15 mouse cellular contexts compared by ENCODE assay signal in the genomic region with DNA sequence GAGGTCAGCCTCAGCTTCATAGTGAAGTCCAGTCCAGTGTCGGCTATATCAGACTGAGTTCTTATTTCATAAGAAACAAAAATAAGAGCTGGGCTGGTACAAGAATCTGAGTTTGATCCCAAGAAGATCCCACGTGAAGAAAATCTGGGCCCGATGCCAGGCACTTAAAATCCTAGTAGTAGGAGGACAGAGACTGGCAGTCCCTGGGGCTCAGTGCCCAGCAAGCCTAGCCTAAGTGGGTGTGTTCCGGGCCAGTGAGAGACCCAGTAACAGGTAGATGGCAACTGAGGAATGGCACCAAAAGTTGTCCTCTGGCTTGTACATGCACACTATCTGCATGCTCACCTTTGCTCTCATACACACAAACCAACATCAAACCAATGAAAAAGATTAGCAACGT. TPM values are rescaled to one million over a fixed set of nuclear protein-coding genes. Genes with fewer than 3 reads are reported as not detected.
DNase-seq lines count a peak whose midpoint lies in the region.
"Had no signal": no experiment of that assay in that cellular context is flagged by ENCODE, and none has a peak within 500 bp of the region (broad histone marks: within the 10 kb centered on the region; RNA-seq: fewer than 3 reads in every experiment).

No protein-coding gene starts in this region.

- H3K9me3 ChIP-seq in heart, embryonic 10.5 days, result no peaks in the 10 kb centered on the region
- H3K9me3 ChIP-seq: forebrain, embryonic 13.5 days; heart, embryonic 12.5 days; limb, embryonic 12.5 days; midbrain, embryonic 10.5 days had no signal

- intact Hi-C loops in left cerebral cortex, postnatal 36 days (cut with DNase I), result no loop called here

- H3K4me1 ChIP-seq in heart, embryonic 10.5 days, result no peaks in the 10 kb centered on the region
- H3K4me1 ChIP-seq: forebrain, embryonic 13.5 days; heart, embryonic 12.5 days; limb, embryonic 12.5 days; midbrain, embryonic 10.5 days had no signal

- no peak overlapping the region for H3K27ac ChIP-seq in heart, embryonic 10.5 days
- H3K27ac ChIP-seq: forebrain, embryonic 13.5 days; limb, embryonic 12.5 days; midbrain, embryonic 10.5 days had no signal

- no peaks in the 10 kb centered on the region for H3K27me3 ChIP-seq in heart, embryonic 10.5 days (ENCODE audit: insufficient read depth, poor library complexity, severe bottlenecking)
- H3K27me3 ChIP-seq: forebrain, embryonic 13.5 days; heart, embryonic 12.5 days; limb, embryonic 12.5 days had no signal

- H3K4me3 ChIP-seq in heart, embryonic 10.5 days, result no peak overlapping the region
- H3K4me3 ChIP-seq: forebrain, embryonic 13.5 days; heart, embryonic 12.5 days; limb, embryonic 12.5 days; midbrain, embryonic 10.5 days had no signal

- peak; percentile 8 for DNase-seq in heart, postnatal 4 days
- no peak for DNase-seq in heart, embryonic 10.5 days (ENCODE audit: low spot score)
- DNase-seq in brain, adult 2 months (ENCODE audit: low read depth, low spot score), result peak; percentile 73
- peak; percentile 66 to 79 for DNase-seq in frontal cortex, postnatal 36 days (ENCODE audit: low spot score in 2 of 2)
- DNase-seq in left cerebral cortex, postnatal 36 days (ENCODE audit: low spot score in 2 of 2), result peak; percentile 57 to 68
- DNase-seq in lung, postnatal 25 days (ENCODE audit: low spot score), result no peak
- no peak for DNase-seq in lung, postnatal 10 days
- no peak for DNase-seq in thymus, postnatal 25 days
- DNase-seq: adrenal gland, adult 8-10 months; cerebellum, adult 11-12 months; lung, adult 2 months had no signal

- 95% methylated on average over 5 of the region's 5 CpGs for WGBS in heart, embryonic 10.5 days

- peaks cover 32% of the 10 kb centered on the region for H3K36me3 ChIP-seq in heart, embryonic 10.5 days

RNA-seq across cellular contexts. Expression of a gene that starts 22.9 kb away (rescaled TPM):
- 10 to 100 TPM; 30.6 to 30.7 TPM for total RNA-seq in heart, postnatal 4 days (2021)
- polyA plus RNA-seq in heart, embryonic 10.5 days (2016; fragmentation: Nextera tagmentation; extraction: Ambion mirVana), result 21.9 and 28.2 TPM in 2 replicates
- total RNA-seq in left cerebral cortex, postnatal 36 days (2021), result 10 to 100 TPM; 29.6 to 41.0 TPM

Comparison
In these comparisons a context has a peak if more than half of its experiments do, and no peak if none do; other contexts are left out.
1. DNase-seq: peak in heart, postnatal 4 days (single experiment), brain, adult 2 months (single experiment), frontal cortex, postnatal 36 days (2 of 2) and left cerebral cortex, postnatal 36 days (2 of 2); none in heart, embryonic 10.5 days (single experiment), lung, postnatal 25 days (single experiment), lung, postnatal 10 days (single experiment) and thymus, postnatal 25 days (single experiment).